Comparison of ENCODE assay signal across 12 mouse cellular contexts in genomic region chr1:39443764-39444163, GRCm38 (mm10). TPM values are rescaled to one million over a fixed set of nuclear protein-coding genes. Genes with fewer than 3 reads are reported as not detected.
DNase-seq lines count a peak whose midpoint lies in the region; ATAC-seq and TF ChIP-seq lines count a peak whose summit lies in the region.
"Had no signal": no experiment of that assay in that cellular context is flagged by ENCODE, and none has a peak within 500 bp of the region (broad histone marks: within the 10 kb centered on the region; RNA-seq: fewer than 3 reads in every experiment).

No protein-coding gene starts in this region.

- DNase-seq in heart, embryonic 10.5 days (ENCODE audit: low spot score): no peak
- no peak for DNase-seq in heart, adult 11 months
- peak; percentile 17 for DNase-seq in CH12.LX (ENCODE audit: extremely low read depth)
- peak; percentile 33 for DNase-seq in limb, embryonic 14.5 days (ENCODE audit: low spot score)
- no peak for DNase-seq in frontal cortex, postnatal 14 days (ENCODE audit: low spot score in 2 of 2)
- DNase-seq in adrenal gland, adult 18-20 months (ENCODE audit: low spot score in 2 of 2): no peak
- DNase-seq in right cerebral cortex, postnatal 14 days: no peak
- DNase-seq: kidney, adult 2 months; layer of hippocampus, adult 9-11 months; liver; right cerebral cortex, adult 18-20 months had no signal

- no peak overlapping the region for H3K4me3 ChIP-seq in heart, embryonic 10.5 days
- no peak overlapping the region for H3K4me3 ChIP-seq in CH12.LX (replicated peaks in 1 of 3; ENCODE audit: low read depth in 2 of 3, low read length in 2 of 3, poor library complexity in 1 of 3)
- no peak overlapping the region for H3K4me3 ChIP-seq in bone marrow, adult 2 months (replicated peaks; ENCODE audit: control insufficient read depth, low read depth, low read length)
- H3K4me3 ChIP-seq in limb, embryonic 14.5 days (replicated peaks; ENCODE audit: low read length): no peak overlapping the region

- H3K4me1 ChIP-seq in heart, embryonic 10.5 days: peaks cover 85% of the 10 kb centered on the region
- H3K4me1 ChIP-seq in CH12.LX (ENCODE audit: control insufficient read depth in 1 of 2, insufficient read depth in 2 of 2): peaks cover 3 to 8% of the 10 kb centered on the region in 2 experiments; a peak in 1 of 4 replicates
- peaks cover 22% of the 10 kb centered on the region for H3K4me1 ChIP-seq in bone marrow, adult 2 months (ENCODE audit: control insufficient read depth, insufficient read depth, low read length)
- H3K4me1 ChIP-seq in limb, embryonic 14.5 days (ENCODE audit: control insufficient read depth, insufficient read depth, low read length): no peaks in the 10 kb centered on the region

- H3K79me2 ChIP-seq in CH12.LX (replicated peaks; ENCODE audit: control insufficient read depth, extremely low read depth, insufficient read depth, poor library complexity, severe bottlenecking): no peaks in the 10 kb centered on the region

- no peaks in the 10 kb centered on the region for H3K9me3 ChIP-seq in heart, embryonic 10.5 days
- no peaks in the 10 kb centered on the region for H3K9me3 ChIP-seq in CH12.LX (replicated peaks; ENCODE audit: low read length)
- H3K9me3 ChIP-seq in limb, embryonic 14.5 days (ENCODE audit: control insufficient read depth, low read length): no peaks in the 10 kb centered on the region

- H3K9ac ChIP-seq in CH12.LX (ENCODE audit: insufficient read depth, low read depth): no peak overlapping the region
- no peak overlapping the region for H3K9ac ChIP-seq in limb, embryonic 14.5 days (ENCODE audit: low read depth, low read length, severe bottlenecking)

- no peak overlapping the region for H3K4me2 ChIP-seq in CH12.LX (ENCODE audit: insufficient read depth, low read depth, poor library complexity, severe bottlenecking)
- no peak overlapping the region for H3K4me2 ChIP-seq in limb, embryonic 14.5 days (replicated peaks; ENCODE audit: low read depth, low read length, severe bottlenecking)

- ATAC-seq in limb, embryonic 14.5 days (ENCODE audit: low FRiP score, low read depth): peak; percentile 58; the same call in 1 of the 2 replicates

- TF ChIP-seq CTCF in CH12.LX (conservative IDR thresholded peaks at IDR 0.05 in 1 of 2, IDR thresholded peaks at IDR 0.05 in 1 of 2; ENCODE audit: low read depth in 2 of 2, low read length in 2 of 2): no peak
- no peak for TF ChIP-seq CTCF in bone marrow, adult 2 months (IDR thresholded peaks at IDR 0.05; ENCODE audit: control insufficient read depth, insufficient read depth, low read length)

- WGBS in heart, embryonic 10.5 days: 54% methylated on average over 8 of the region's 8 CpGs
- 49% methylated on average over 8 of the region's 8 CpGs for WGBS in bone marrow, adult 2 months
- 62% methylated on average over 8 of the region's 8 CpGs for WGBS in limb, embryonic 14.5 days

- no peak for TF ChIP-seq EP300 in CH12.LX (IDR thresholded peaks at IDR 0.05; ENCODE audit: low read length)

- dilution Hi-C loops in CH12.LX (cut with MboI; ENCODE audit: extremely low pct_ligation_motif_present, extremely low pct_unique_long_range_greater_than_20kb, low sequenced_read_pairs): no loop called here

- TF ChIP-seq RAD21 in CH12.LX (IDR thresholded peaks at IDR 0.05; ENCODE audit: low read depth, low read length): no peak

- H3K36me3 ChIP-seq in heart, embryonic 10.5 days: no peaks in the 10 kb centered on the region
- no peaks in the 10 kb centered on the region for H3K36me3 ChIP-seq in CH12.LX (replicated peaks in 1 of 2; ENCODE audit: control insufficient read depth in 1 of 2, insufficient read depth in 1 of 2, low read length in 1 of 2)
- no peaks in the 10 kb centered on the region for H3K36me3 ChIP-seq in limb, embryonic 14.5 days (ENCODE audit: control insufficient read depth, insufficient read depth, low read length)

- H3K27ac ChIP-seq in heart, embryonic 10.5 days: peak overlapping the region; percentile 69; the same call in 1 of the 2 replicates
- H3K27ac ChIP-seq in CH12.LX (ENCODE audit: insufficient read depth, low read depth): no peak overlapping the region
- H3K27ac ChIP-seq in bone marrow, adult 2 months (ENCODE audit: control insufficient read depth, insufficient read depth, low read depth, low read length, poor library complexity): peak overlapping the region; percentile 5; the same call in 1 of the 2 replicates
- no peak overlapping the region for H3K27ac ChIP-seq in limb, embryonic 14.5 days (replicated peaks; ENCODE audit: low read depth, low read length)

- TF ChIP-seq POLR2A in CH12.LX (IDR thresholded peaks at IDR 0.05; ENCODE audit: low read depth, low read length): no peak
- TF ChIP-seq POLR2A in bone marrow, adult 2 months (IDR thresholded peaks at IDR 0.05; ENCODE audit: borderline replicate concordance, control insufficient read depth, low read depth, low read length): no peak
- TF ChIP-seq POLR2A in limb, embryonic 14.5 days (IDR thresholded peaks at IDR 0.05; ENCODE audit: borderline replicate concordance, extremely low read depth, insufficient read depth, insufficient read length): no peak

- in situ Hi-C loops in CH12.LX (cut with MboI; ENCODE audit: low pct_ligation_motif_present, low pct_unique_long_range_greater_than_20kb, low sequenced_read_pairs): no loop called here

- no peaks in the 10 kb centered on the region for H3K27me3 ChIP-seq in heart, embryonic 10.5 days (ENCODE audit: insufficient read depth, poor library complexity, severe bottlenecking)
- H3K27me3 ChIP-seq in CH12.LX (replicated peaks): no peaks in the 10 kb centered on the region
- H3K27me3 ChIP-seq in limb, embryonic 14.5 days (ENCODE audit: control insufficient read depth, insufficient read depth, low read length): no peaks in the 10 kb centered on the region

TF ChIP-seq in CH12.LX, 34 proteins besides CTCF, POLR2A, EP300 and RAD21:
- TF ChIP-seq UBTF (IDR thresholded peaks at IDR 0.05; ENCODE audit: low read depth, low read length): no peak
- no peak for TF ChIP-seq POLR2AphosphoS2 (IDR thresholded peaks at IDR 0.05; ENCODE audit: low read depth, low read length)
- TF ChIP-seq MAX (IDR thresholded peaks at IDR 0.05; ENCODE audit: low read length): no peak
- no peak for TF ChIP-seq E2F4 (IDR thresholded peaks at IDR 0.05; ENCODE audit: insufficient replicate concordance, low read depth, low read length)
- no peak for TF ChIP-seq HCFC1 (IDR thresholded peaks at IDR 0.05; ENCODE audit: low read depth, low read length)
- TF ChIP-seq ZC3H11A (IDR thresholded peaks at IDR 0.05; ENCODE audit: low read depth, low read length): no peak
- TF ChIP-seq IRF4 (IDR thresholded peaks at IDR 0.05; ENCODE audit: low read depth, low read length): no peak
- TF ChIP-seq TBP (conservative IDR thresholded peaks at IDR 0.05; ENCODE audit: low read depth, low read length): no peak
- TF ChIP-seq ETS1 (conservative IDR thresholded peaks at IDR 0.05; ENCODE audit: low read depth, low read length): no peak
- no peak for TF ChIP-seq JUND (conservative IDR thresholded peaks at IDR 0.05; ENCODE audit: low read depth, low read length)
- TF ChIP-seq MYC (IDR thresholded peaks at IDR 0.05; ENCODE audit: low read depth, low read length): no peak
- TF ChIP-seq USF2 (conservative IDR thresholded peaks at IDR 0.05; ENCODE audit: low read depth, low read length): no peak
- TF ChIP-seq MEF2A (IDR thresholded peaks at IDR 0.05; ENCODE audit: borderline replicate concordance, low read depth, low read length): no peak
- no peak for TF ChIP-seq MAFK (IDR thresholded peaks at IDR 0.05; ENCODE audit: insufficient replicate concordance, low read length)
- TF ChIP-seq ZMIZ1 (IDR thresholded peaks at IDR 0.05; ENCODE audit: low read depth, low read length): no peak
TF ChIP-seq in CH12.LX: peak in this region for 0.

RNA-seq across cellular contexts. Expression of gene Tbc1d8, which starts 34.8 kb away (rescaled TPM):
- polyA plus RNA-seq in heart, embryonic 10.5 days (2016; fragmentation: Nextera tagmentation; extraction: Ambion mirVana): 7.5 and 11.6 TPM in 2 replicates
- total RNA-seq in CH12.LX (2012; rRNA removed) (0.81 and 0.88 TPM in 2 replicates), CH12.LX (2014; rRNA removed) (0.16 and 0.30 TPM in 2 replicates)
- 1.4 and 1.8 TPM in 2 replicates for polyA plus RNA-seq in CH12.LX (2012; ENCODE audit: insufficient read length, low read depth)
- 31.6 and 151 TPM in 2 replicates for polyA plus RNA-seq in bone marrow, adult 2 months (2011; ENCODE audit: insufficient read depth, insufficient read length, low replicate concordance, missing spikeins)
- polyA plus RNA-seq in limb, embryonic 14.5 days (2012; rRNA removed): 14.3 TPM in 2 replicates
- polyA plus RNA-seq in limb, embryonic 14.5 days (2014; fragmentation: Nextera tagmentation; extraction: Ambion mirVana): 10.7 and 11.5 TPM in 2 replicates
- total RNA-seq in adrenal gland, adult 18-20 months (2021): 10 to 100 TPM in 1 of 2 experiments, 1 to 10 TPM in 1; 7.6 to 14.6 TPM

Comparison
In these comparisons a context has a peak if more than half of its experiments do, and no peak if none do; other contexts are left out.
1. DNase-seq: peak in CH12.LX (single experiment) and limb, embryonic 14.5 days (single experiment); none in heart, embryonic 10.5 days (single experiment), heart, adult 11 months (single experiment), frontal cortex, postnatal 14 days (0 of 2), adrenal gland, adult 18-20 months (0 of 2) and right cerebral cortex, postnatal 14 days (single experiment).
2. H3K27ac ChIP-seq: peak in heart, embryonic 10.5 days (single experiment) and bone marrow, adult 2 months (single experiment); none in CH12.LX (single experiment) and limb, embryonic 14.5 days (single experiment).